Mouse (Mus musculus): ENCODE results near the gene Cpped1.

DNA sequence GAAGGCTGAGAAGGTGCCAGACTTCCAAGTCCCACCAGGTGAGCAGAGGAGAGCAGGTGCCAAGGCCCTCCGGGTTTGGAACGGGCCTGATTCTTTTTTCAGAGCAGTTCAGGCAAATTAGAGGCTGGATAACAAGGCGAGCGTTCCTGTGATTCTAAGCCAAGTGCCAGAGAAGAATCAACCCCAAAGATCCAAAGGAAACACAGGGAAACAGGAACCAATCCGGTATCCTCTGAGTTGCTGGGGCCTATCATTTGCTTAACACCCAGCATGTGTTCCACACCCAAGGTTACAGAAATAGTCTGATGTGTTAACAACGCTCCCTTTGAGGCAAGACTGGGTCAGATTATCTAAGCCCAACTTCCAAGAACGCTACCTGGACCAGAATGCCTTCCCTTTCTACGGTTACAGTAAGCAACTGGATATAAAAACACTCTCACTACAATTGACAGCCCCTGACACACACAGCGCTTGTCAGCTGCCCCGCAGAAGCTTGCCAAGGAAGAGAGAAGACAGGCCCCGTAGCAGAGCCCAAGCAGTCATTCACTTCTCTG lies 707 bp downstream of the Cpped1 start:
- no peak for TF ChIP-seq GATA1 (IDR thresholded peaks at IDR 0.05; ENCODE audit: low read length)
- TF ChIP-seq TAL1 (IDR thresholded peaks at IDR 0.05; ENCODE audit: low read length), result no peak
